Mouse (Mus musculus) small intestine, adult 2 months (tissue): ENCODE results near the gene Dad1.

Experiments
- CTCF ChIP-seq: fragments of 200-500 bp; IDR thresholded peaks from 2 replicates; pipeline ENCODE4 v1.5.1; 2012; ENCODE audit warnings: low read depth, mild to moderate bottlenecking, control low read depth, inconsistent platforms, low read length, moderate library complexity, mixed read lengths; ENCODE audit not compliant: insufficient replicate concordance, insufficient read length; ENCODE audit errors: extremely low read depth
- POLR2A ChIP-seq: fragments of 200-500 bp; IDR thresholded peaks from 2 replicates; pipeline ENCODE4 v1.6.1; 2012; ENCODE audit warnings: low read depth, mild to moderate bottlenecking, control low read depth, inconsistent platforms, low read length, moderate library complexity

- TF ChIP-seq CTCF = no peak
- TF ChIP-seq POLR2A = no peak
These were observed 13.4 kb downstream of the Dad1 start for GRCm38 (mm10) chr14:54240542-54240941.
